Mouse (Mus musculus) embryonic stem cell, embryonic (primary cell): ENCODE results near the gene Zfp870.

Source experiments
- CTCF ChIA-PET, 4 experiments: fragments of 300-600 bp in 2 of 4; fragments of 350-600 bp in 2 of 4; sonication (Branson Sonifier 250); formaldehyde crosslinking; loops; one replicate each; lab custom pipeline; 2022; ENCODE audit warnings: inconsistent platforms in 2 of 4; lab: Charles Lee
- POLR2A ChIA-PET, 4 experiments: fragments of 300-600 bp in 2 of 4; fragments of 350-600 bp in 2 of 4; sonication (Branson Sonifier 250); formaldehyde crosslinking; loops; one replicate each; lab custom pipeline; 2022; ENCODE audit warnings: antibody characterized with exemption in 4 of 4, inconsistent platforms in 1 of 4; lab: Charles Lee

Gene Zfp870

GRCm38 (mm10) chr17:32891239-32892180 lies at the start of gene Zfp870:
Zfp870 (minus strand) TSS chr17:32891642.
- POLR2A ChIA-PET, result interaction anchor here in 3 of 4 experiments (0.6 to 12.0 kb wide), 11 partner anchors 10 to 260 kb away, joined by 3 to 125 read pairs (median 4); no protein-coding TSS in a partner anchor
- CTCF ChIA-PET, result interaction anchor here in 1 of 4 experiments (0.7 kb wide), 1 partner anchor 19 kb away, joined by 3 read pairs; no protein-coding TSS in a partner anchor

GRCm38 (mm10) chr17:32939831-32940230 lies 48.4 kb upstream of the Zfp870 start:
- POLR2A ChIA-PET, result interaction anchor here in 2 of 4 experiments (0.8 to 1.7 kb wide), 3 partner anchors 12 to 15 kb away, joined by 3 to 5 read pairs (median 4); no protein-coding TSS in a partner anchor
- CTCF ChIA-PET, result interaction anchor here in 2 of 4 experiments (0.6 to 1.0 kb wide), 4 partner anchors 12 to 47 kb away, joined by 3 to 4 read pairs (median 3); no protein-coding TSS in a partner anchor

- POLR2A ChIA-PET, result interaction anchor here in 1 of 4 experiments (0.6 to 0.7 kb wide), 2 partner anchors 10 to 38 kb away, joined by 3 to 6 read pairs; partner anchors contain the start of gene Zfp472
- CTCF ChIA-PET, result interaction anchor here in 1 of 4 experiments (0.6 to 1.0 kb wide), 3 partner anchors 17 to 1245 kb away, joined by 3 to 4 read pairs (median 3); no protein-coding TSS in a partner anchor
Measured at GRCm38 (mm10) chr17:32927803-32928202, 36.4 kb upstream of the Zfp870 start.

GRCm38 (mm10) chr17:32924658-32925312 lies 33.3 kb upstream of the Zfp870 start:
- CTCF ChIA-PET, result interaction anchor here in 3 of 4 experiments (0.6 to 1.9 kb wide), 7 partner anchors 15 to 587 kb away, joined by 3 to 9 read pairs (median 5); partner anchors contain the start of genes Cyp4f13 (in 1 of the 3) and Zfp952 (in 1 of the 3)
- POLR2A ChIA-PET, result interaction anchor here in 3 of 4 experiments (0.6 to 2.6 kb wide), 40 partner anchors 12 to 836 kb away, joined by 3 to 18 read pairs (median 3); partner anchors contain the start of genes Cyp4f13 (in 3 of the 3), Cyp4f17 (in 2 of the 3), Rab11b (in 2 of the 3) and Zfp472 (in 2 of the 3)

GRCm38 (mm10) chr17:32923681-32924080 lies 32.2 kb upstream of the Zfp870 start:
- ChIA-PET POLR2A (interaction anchor here in 3 of 4 experiments (0.9 to 2.5 kb wide), 20 partner anchors 13 to 837 kb away, joined by 3 to 15 read pairs (median 4); partner anchors contain the start of genes Cyp4f13 (in 2 of the 3), Zfp472 (in 2 of the 3), Rab11b (in 1 of the 3) and Zfp952 (in 1 of the 3)), CTCF (interaction anchor here in 2 of 4 experiments (1.5 to 1.9 kb wide), 2 partner anchors 19 to 28 kb away, joined by 5 to 6 read pairs; no protein-coding TSS in a partner anchor)

GRCm38 (mm10) chr17:32919123-32919522 lies 27.7 kb upstream of the Zfp870 start:
- POLR2A ChIA-PET, result interaction anchor here in 2 of 4 experiments (1.0 to 2.1 kb wide), 4 partner anchors 22 to 46 kb away, joined by 3 to 6 read pairs (median 4); partner anchors contain the start of genes Cyp4f13 (in 1 of the 2) and Zfp472 (in 1 of the 2)
- CTCF ChIA-PET, result interaction anchor here in 2 of 4 experiments (0.6 to 0.9 kb wide), 2 partner anchors 26 to 574 kb away, joined by 3 to 4 read pairs; no protein-coding TSS in a partner anchor

GRCm38 (mm10) chr17:32917131-32917530 lies 25.7 kb upstream of the Zfp870 start, which contains the start of gene Cyp4f14:
Cyp4f14 (minus strand) TSS chr17:32917342.
- CTCF ChIA-PET, result interaction anchor here in 3 of 4 experiments (0.6 to 1.3 kb wide), 6 partner anchors 34 to 928 kb away, joined by 3 to 4 read pairs (median 3); no protein-coding TSS in a partner anchor
- POLR2A ChIA-PET, result interaction anchor here in 2 of 4 experiments (0.7 to 1.4 kb wide), 3 partner anchors 15 to 174 kb away, joined by 4 read pairs; no protein-coding TSS in a partner anchor

GRCm38 (mm10) chr17:32916075-32916474 lies 24.6 kb upstream of the Zfp870 start:
- ChIA-PET POLR2A (interaction anchor here in 1 of 4 experiments (1.4 kb wide), 1 partner anchor 14 kb away, joined by 4 read pairs; no protein-coding TSS in a partner anchor), CTCF (no interaction called here)

GRCm38 (mm10) chr17:32906172-32906571 lies 14.7 kb upstream of the Zfp870 start:
- CTCF ChIA-PET, result interaction anchor here in 1 of 4 experiments (1.3 kb wide), 1 partner anchor 14 kb away, joined by 4 read pairs; no protein-coding TSS in a partner anchor
- POLR2A ChIA-PET, result interaction anchor here in 3 of 4 experiments (0.6 to 2.5 kb wide), 4 partner anchors 10 to 695 kb away, joined by 3 to 13 read pairs (median 5); no protein-coding TSS in a partner anchor

GRCm38 (mm10) chr17:32905239-32905638 lies 13.8 kb upstream of the Zfp870 start:
- ChIA-PET CTCF (interaction anchor here in 3 of 4 experiments (0.6 to 1.9 kb wide), 16 partner anchors 10 to 224 kb away, joined by 3 to 9 read pairs (median 3); partner anchors contain the start of genes Zfp952 (in 2 of the 3), Cyp4f13 (in 1 of the 3) and Zfp472 (in 1 of the 3)), POLR2A (interaction anchor here in 3 of 4 experiments (0.8 to 2.5 kb wide), 9 partner anchors 9 to 61 kb away, joined by 3 to 13 read pairs (median 7); partner anchors contain the start of gene Zfp870 (in 1 of the 3))

- CTCF ChIA-PET, result interaction anchor here in 3 of 4 experiments (0.6 to 1.9 kb wide), 15 partner anchors 9 to 223 kb away, joined by 3 to 9 read pairs (median 3); partner anchors contain the start of genes Zfp952 (in 2 of the 3), Cyp4f13 (in 1 of the 3) and Zfp472 (in 1 of the 3)
- POLR2A ChIA-PET, result interaction anchor here in 2 of 4 experiments (0.8 to 2.5 kb wide), 9 partner anchors 8 to 61 kb away, joined by 3 to 13 read pairs (median 7); partner anchors contain the start of gene Zfp870 (in 1 of the 2)
Measured at GRCm38 (mm10) chr17:32904414-32904813, 13.0 kb upstream of the Zfp870 start.

- ChIA-PET CTCF (interaction anchor here in 1 of 4 experiments (0.6 kb wide), 1 partner anchor 801 kb away, joined by 3 read pairs; no protein-coding TSS in a partner anchor), POLR2A (interaction anchor here (0.6 to 2.5 kb wide), 15 partner anchors 8 to 91 kb away, joined by 3 to 16 read pairs (median 4); partner anchors contain the start of genes Cyp4f13 (in 3 of the 4) and Zfp952 (in 1 of the 4))
Measured at GRCm38 (mm10) chr17:32901751-32902525, 10.5 kb upstream of the Zfp870 start.

- CTCF ChIA-PET, result interaction anchor here in 2 of 4 experiments (0.8 to 1.5 kb wide), 2 partner anchors 9 to 22 kb away, joined by 3 read pairs; no protein-coding TSS in a partner anchor
- POLR2A ChIA-PET, result interaction anchor here (1.0 to 12.0 kb wide), 25 partner anchors 8 to 413 kb away, joined by 3 to 125 read pairs (median 5); partner anchors contain the start of genes Cyp4f13 (in 3 of the 4), Zfp799 (in 1 of the 4), Zfp811 (in 1 of the 4) and Zfp952 (in 1 of the 4)
Measured at GRCm38 (mm10) chr17:32895421-32895820, 4.0 kb upstream of the Zfp870 start.

- CTCF ChIA-PET, result interaction anchor here in 1 of 4 experiments (0.6 kb wide), 1 partner anchor 37 kb away, joined by 6 read pairs; no protein-coding TSS in a partner anchor
- POLR2A ChIA-PET, result interaction anchor here (0.6 to 12.0 kb wide), 9 partner anchors 8 to 1582 kb away, joined by 3 to 125 read pairs (median 3); no protein-coding TSS in a partner anchor
Measured at GRCm38 (mm10) chr17:32893901-32894300, 2.5 kb upstream of the Zfp870 start.

- POLR2A ChIA-PET, result interaction anchor here in 3 of 4 experiments (0.6 to 12.0 kb wide), 11 partner anchors 10 to 259 kb away, joined by 3 to 125 read pairs (median 4); no protein-coding TSS in a partner anchor
- CTCF ChIA-PET, result interaction anchor here in 1 of 4 experiments (0.7 kb wide), 1 partner anchor 18 kb away, joined by 3 read pairs; no protein-coding TSS in a partner anchor
Measured at GRCm38 (mm10) chr17:32890852-32891238, 597 bp downstream of the Zfp870 start.
